Mouse (Mus musculus): Measurements from ENCODE around the gene Nphs1. TPM values are rescaled to one million over a fixed set of nuclear protein-coding genes. Genes with fewer than 3 reads are reported as not detected.

The Nphs1 gene
- not detected for total RNA-seq (2023)

DNA sequence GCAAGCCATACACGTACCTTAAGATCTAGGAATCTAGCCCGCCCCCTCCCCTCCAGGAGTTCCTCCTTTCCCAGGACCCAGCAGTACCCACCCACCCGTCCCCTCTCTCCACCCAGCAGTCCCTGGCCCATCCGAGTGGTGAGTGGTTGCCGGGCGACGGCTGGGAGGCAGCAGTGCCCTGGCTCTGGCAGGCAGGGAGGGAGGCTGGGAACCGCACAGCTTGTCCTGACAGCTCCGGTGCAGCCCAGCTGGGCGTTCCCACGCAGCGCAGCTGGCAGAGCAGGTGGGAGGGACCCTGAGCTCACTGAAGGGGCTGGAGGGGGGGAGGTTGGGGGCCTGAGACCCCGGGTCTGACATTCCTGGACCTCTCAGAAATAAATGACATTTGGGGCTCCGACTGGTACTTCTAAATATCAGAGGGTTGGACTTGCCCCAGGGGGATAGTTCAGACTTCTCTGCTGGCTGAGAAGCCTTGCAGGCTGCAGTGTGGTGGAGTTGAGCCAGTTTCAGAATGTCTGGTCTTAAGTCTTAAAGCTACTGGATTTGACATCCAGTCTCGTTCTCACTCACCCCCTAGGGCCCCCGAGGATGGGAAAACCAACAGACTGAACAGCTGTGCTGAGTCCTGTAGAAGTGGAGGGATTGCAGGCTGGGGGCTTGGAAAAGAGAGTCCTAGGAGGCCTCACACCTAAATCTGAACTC, at the start of gene Nphs1, which contains the start of gene Kirrel2:
Gene Nphs1 (plus strand): TSS at position 687 of the 702 bp plus-strand sequence.
Gene Kirrel2 (minus strand): TSS at position 62 of the 702 bp plus-strand sequence.

DNA sequence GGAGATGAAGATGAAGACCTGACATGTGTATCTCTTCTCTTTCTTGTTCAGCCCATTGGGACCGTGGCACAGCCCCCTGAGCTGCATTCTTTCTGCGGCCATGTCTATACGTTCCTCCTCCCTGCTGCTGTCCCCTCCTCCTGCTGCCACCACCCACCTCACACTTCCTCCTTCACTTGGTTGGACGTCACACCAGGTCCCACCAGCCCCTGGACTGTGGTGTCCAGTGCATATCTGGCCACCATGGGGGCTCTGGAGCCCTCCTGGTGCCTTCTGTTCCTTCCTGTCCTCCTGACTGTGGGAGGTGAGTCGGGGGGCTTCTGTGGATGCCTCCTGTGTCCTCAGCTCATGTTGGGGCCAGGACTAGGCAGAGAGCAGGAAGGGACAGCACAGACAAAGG, 44.5 kb upstream of the Nphs1 start, which contains the start of gene Tyrobp:
Gene Tyrobp (plus strand): TSS at position 165 of the 400 bp plus-strand sequence.

DNA sequence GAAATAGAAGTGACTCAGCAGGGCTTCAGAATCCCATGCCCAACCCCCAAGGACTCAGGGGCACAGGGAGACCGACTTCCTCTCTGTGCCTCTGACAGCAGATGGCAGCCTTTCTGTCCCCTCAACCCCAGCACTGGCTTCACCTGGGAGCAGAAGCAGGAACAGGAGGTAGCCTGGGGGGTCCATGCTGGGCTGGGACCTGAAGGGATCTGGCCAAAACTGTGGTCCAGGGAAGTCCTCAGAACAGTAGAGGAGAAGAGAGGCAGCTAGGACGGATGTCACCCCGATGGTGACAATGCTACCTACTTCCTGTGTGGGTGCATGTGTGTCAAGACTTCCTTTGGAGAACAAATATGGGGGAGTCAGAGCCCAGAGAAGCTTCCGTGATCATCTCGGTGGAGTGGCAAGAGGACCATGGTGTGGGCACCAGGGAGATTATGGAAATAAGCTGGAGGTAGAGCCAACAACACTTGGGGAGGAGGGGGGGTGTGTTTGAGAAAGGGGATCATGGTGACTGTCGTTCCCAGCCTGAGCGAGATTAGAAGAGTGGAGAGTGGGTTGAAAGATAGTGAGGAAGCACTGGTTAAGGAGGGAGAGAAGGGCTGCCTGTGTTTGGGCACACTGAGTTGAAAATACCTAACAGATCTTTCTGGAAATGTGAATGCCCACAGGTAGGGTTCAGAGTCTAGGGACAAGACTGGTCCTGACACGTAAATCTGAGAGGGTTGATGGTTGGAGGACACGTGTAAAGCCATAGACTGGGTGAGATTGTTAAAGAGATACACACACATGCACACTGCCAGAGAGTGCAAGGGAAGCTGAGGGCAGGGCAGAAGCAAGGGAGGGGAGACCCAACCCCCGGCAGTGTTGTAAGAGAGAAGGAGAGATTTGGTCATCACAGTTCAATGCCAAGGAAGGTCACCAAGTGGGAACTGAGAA, 38.3 kb upstream of the Nphs1 start, which contains the start of gene Hcst:
Gene Hcst (minus strand): TSS at position 294 of the 939 bp plus-strand sequence.

DNA sequence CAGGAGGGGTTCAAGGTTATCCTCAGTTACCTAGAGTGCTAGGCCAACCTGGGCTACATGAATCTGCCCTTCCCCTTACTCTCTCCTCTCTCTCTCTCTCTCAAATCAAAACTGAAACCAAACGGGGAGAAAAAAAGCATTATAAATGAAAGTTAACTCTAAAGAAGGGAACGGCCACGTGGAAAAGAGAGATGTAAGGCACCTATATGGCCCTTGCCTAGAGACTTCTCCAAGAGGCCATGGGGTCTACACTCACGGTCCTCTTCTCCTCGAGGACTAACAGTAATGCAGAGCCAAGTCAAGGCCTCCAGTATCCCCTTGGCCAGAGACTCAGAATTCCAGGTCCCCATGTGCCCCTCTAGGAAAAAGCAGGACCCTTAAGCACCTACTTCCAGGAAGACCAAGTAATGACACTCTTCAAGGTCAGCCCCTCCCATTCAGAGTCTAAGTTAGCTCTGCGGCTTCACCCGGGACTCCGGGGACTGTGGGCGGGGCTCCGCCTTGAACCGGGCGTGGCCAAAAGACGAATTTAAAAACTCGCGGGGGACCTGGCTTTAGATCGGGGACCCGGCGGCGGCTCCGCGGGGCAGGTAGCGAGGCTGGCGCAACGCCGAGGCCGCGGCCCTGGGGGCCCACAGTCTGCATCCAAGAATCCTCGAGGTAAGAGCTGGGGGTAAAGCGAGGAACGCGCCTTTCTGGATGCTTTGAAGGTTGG, 36.8 kb upstream of the Nphs1 start, which contains the start of gene Nfkbid:
Gene Nfkbid (plus strand): TSS at position 558 of the 715 bp plus-strand sequence.

DNA sequence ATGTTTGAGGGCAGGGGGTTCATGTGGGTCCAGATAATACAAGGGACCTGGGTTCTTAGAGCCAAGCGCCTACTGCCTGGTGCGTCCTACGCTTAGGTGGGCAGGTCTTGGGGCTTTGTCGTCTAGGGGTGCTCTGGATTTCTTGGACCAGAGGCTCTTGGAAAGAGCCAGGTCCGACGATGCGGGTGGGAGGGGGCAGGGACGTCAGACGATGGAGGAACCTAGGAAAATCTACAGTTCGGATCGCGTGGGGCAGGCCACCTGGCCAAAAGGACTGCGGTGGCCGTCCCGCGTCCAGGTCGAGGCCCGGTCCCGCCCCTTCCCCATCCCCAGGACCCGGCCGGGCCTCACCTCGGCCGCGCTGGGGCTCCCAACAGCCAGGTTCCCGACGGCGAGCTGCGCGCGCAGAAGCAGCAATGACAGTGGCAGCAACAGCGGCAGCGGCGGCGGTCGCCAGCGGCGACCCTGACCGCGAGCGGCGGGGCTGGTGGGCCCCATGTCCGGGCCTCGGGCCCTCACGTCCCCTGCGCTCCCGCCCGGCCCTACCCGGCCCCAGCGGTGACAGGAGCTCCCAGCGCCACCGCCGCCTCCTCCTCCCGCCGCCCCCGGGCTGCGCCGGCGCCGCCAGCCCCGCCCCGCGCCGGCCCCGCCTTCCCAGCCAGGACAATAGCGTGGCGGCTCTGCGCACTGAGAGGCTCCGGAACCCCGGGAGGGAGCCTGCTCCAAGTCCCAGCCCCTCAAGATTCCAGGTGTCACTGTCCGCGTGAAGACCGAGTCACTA, 13.0 kb upstream of the Nphs1 start, which contains the start of gene Aplp1:
Gene Aplp1 (minus strand): TSS at position 565 of the 781 bp plus-strand sequence.

DNA sequence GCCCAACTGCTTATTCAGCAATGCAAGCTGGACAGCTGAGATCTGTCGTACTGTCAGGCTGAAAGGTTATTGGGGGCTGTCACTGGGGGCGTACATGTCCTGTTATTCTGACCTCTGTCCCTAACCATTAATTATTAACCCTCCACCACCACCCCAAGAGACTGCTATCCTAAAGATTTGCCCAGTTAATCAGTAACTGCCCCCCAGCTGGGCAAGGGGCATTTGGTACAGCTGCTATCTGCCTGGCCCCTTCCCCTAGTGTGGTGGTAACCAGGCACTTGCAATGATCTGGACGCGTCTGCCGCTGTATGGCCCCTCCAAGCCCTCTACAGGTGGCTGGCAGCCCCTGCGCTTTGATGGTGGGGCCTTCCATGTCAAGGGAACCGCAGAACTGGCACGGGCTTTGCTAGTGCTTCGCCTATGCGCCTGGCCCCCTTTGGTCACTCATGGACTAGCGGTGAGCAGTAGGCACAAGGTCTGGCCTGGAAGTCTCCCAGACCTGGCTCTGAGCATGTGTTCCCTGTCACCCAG, 35.4 kb downstream of the Nphs1 start, which contains the start of gene Prodh2:
Gene Prodh2 (plus strand): TSS at position 222 of the 531 bp plus-strand sequence.

DNA sequence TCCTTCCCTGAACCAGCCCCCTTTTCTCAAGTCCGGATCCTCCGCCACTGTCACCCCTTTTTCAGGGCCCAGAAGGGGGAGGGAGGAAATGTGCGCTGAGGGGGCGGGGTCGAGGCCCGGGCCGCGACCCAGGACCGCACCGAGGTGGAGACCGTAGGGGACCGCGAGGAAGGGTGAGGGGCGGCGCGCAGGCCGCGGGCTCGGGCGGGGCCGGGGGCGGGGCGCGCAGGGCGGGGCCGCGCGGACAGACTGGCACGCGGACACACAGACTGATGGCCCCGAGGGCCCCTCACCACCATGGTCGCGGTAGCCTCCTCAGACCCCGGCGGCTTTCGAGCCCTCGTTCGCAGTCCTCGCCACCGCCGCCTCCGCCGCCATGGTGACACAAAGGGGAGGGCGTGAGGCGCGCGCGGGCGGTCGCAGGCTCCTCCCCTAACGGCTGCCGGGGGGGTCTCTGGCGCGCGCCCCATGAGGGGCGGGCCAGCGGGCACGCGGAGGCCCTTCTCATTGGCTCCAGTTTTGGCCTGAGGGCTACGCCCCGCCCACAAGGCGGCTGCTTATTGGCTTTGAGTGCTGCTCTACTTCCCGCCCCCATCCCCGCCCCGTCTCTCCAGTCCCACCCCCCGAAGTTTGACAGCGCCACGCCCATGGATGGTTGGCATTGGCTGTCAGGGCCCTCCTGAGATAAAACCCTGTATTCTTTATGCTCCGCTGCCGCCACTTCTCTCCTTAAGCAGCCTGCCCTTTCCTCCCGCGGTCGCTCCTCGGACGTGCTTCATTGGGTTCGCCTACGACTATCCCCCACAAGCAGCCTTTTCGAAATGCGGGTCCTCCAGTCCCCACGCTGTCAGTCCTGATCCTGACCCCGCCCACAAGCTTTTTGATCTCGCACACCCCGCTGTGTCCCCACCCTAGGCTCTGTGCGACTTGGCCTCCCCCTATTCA, 76.8 kb downstream of the Nphs1 start, which contains the start of gene Arhgap33:
Gene Arhgap33 (minus strand): TSS at position 428 of the 945 bp plus-strand sequence.

Other genes starting within 250 kb of the Nphs1 start
- 10 to 100 TPM; 46.5 to 48.1 TPM for gene Polr2i, start 226.4 kb upstream of the Nphs1 start, total RNA-seq (2023)
- 10 to 100 TPM; 35.6 to 44.1 TPM for gene Tbcb, start 226.0 kb upstream of the Nphs1 start, total RNA-seq (2023)
- not detected for gene Ovol3, start 222.6 kb upstream of the Nphs1 start, total RNA-seq (2023)
- 1 to 10 TPM; 2.1 to 2.4 TPM for gene Thap8, start 178.2 kb upstream of the Nphs1 start, total RNA-seq (2023)
- 1 to 10 TPM; 4.6 to 9.2 TPM for gene Wdr62, start 177.9 kb upstream of the Nphs1 start, total RNA-seq (2023)
- gene Clip3, start 166.6 kb upstream of the Nphs1 start, total RNA-seq (2023), result not detected
- gene Alkbh6, start 149.6 kb upstream of the Nphs1 start, total RNA-seq (2023), result 10 to 100 TPM; 63.1 to 67.2 TPM
- 1 to 10 TPM; 2.2 to 3.6 TPM for gene Syne4, start 143.5 kb upstream of the Nphs1 start, total RNA-seq (2023)
- gene E130208F15Rik, start 136.6 kb upstream of the Nphs1 start, total RNA-seq (2023), result 1 to 10 TPM; 3.9 to 6.6 TPM
- 10 to 100 TPM; 11.4 to 20.5 TPM for gene Sdhaf1, start 134.4 kb upstream of the Nphs1 start, total RNA-seq (2023)
- not detected for gene Lrfn3, start 95.5 kb upstream of the Nphs1 start, total RNA-seq (2023)
- 10 to 100 TPM; 68.2 to 78.3 TPM for gene Tyrobp, start 44.6 kb upstream of the Nphs1 start, total RNA-seq (2023)
- 10 to 100 TPM; 48.5 to 50.5 TPM for gene Hcst, start 38.5 kb upstream of the Nphs1 start, total RNA-seq (2023)
- gene Nfkbid, start 36.6 kb upstream of the Nphs1 start, total RNA-seq (2023), result 100 to 1,000 TPM; 400 to 437 TPM
- gene Aplp1, start 12.8 kb upstream of the Nphs1 start, total RNA-seq (2023), result not detected
- not detected for gene Kirrel2, start 625 bp upstream of the Nphs1 start, total RNA-seq (2023)
- gene Prodh2, start 35.3 kb downstream of the Nphs1 start, total RNA-seq (2023), result not detected
- 10 to 100 TPM; 18.6 to 20.7 TPM for gene Arhgap33, start 76.7 kb downstream of the Nphs1 start, total RNA-seq (2023)
- 1 to 10 TPM; 3.0 to 4.3 TPM for gene Hspb6, start 93.9 kb downstream of the Nphs1 start, total RNA-seq (2023)
- 10 to 100 TPM; 18.8 to 27.2 TPM for gene Proser3, start 94.0 kb downstream of the Nphs1 start, total RNA-seq (2023)
- 10 to 100 TPM; 42.2 to 45.2 TPM for gene Lin37, start 101.5 kb downstream of the Nphs1 start, total RNA-seq (2023)
- 100 to 1,000 TPM; 107 to 109 TPM for gene U2af1l4, start 105.0 kb downstream of the Nphs1 start, total RNA-seq (2023)
- 10 to 100 TPM; 13.9 to 14.0 TPM for gene Gm49396, start 105.0 kb downstream of the Nphs1 start, total RNA-seq (2023)
- gene Psenen, start 105.3 kb downstream of the Nphs1 start, total RNA-seq (2023), result 100 to 1,000 TPM; 129 to 145 TPM
- 1 to 10 TPM; 7.3 to 7.7 TPM for gene Igflr1, start 107.1 kb downstream of the Nphs1 start, total RNA-seq (2023)
- 100 to 1,000 TPM; 119 to 136 TPM for gene Kmt2b, start 130.4 kb downstream of the Nphs1 start, total RNA-seq (2023)
- gene Zbtb32, start 140.6 kb downstream of the Nphs1 start, total RNA-seq (2023), result 1 to 10 TPM in 1 of 2 experiments, under 1 TPM in 1; 0.90 to 1.5 TPM
- gene Upk1a, start 154.5 kb downstream of the Nphs1 start, total RNA-seq (2023), result under 1 TPM; 0.39 to 0.52 TPM
- 100 to 1,000 TPM; 211 to 273 TPM for gene Cox6b1, start 167.8 kb downstream of the Nphs1 start, total RNA-seq (2023)
- gene Etv2, start 177.5 kb downstream of the Nphs1 start, total RNA-seq (2023), result not detected
- 100 to 1,000 TPM in 1 of 2 experiments, 10 to 100 TPM in 1; 96.7 to 103 TPM for gene Rbm42, start 192.0 kb downstream of the Nphs1 start, total RNA-seq (2023)
- 10 to 100 TPM; 59.7 to 71.7 TPM for gene Haus5, start 206.7 kb downstream of the Nphs1 start, total RNA-seq (2023)
- not detected for gene Pmis2, start 213.3 kb downstream of the Nphs1 start, total RNA-seq (2023)
- not detected for gene 2200002J24Rik, start 240.6 kb downstream of the Nphs1 start, total RNA-seq (2023)